Mouse (Mus musculus): ENCODE data around the gene Tlk2. TPM values are rescaled to one million over a fixed set of nuclear protein-coding genes. Genes with fewer than 3 reads are reported as not detected.

The Tlk2 gene
- polyA plus RNA-seq, 1 experiment, result 262 TPM

GRCm38 (mm10) chr11:105264506-105264905 is 85.9 kb downstream of the Tlk2 start:
- H3K4me3 ChIP-seq (ENCODE audit: insufficient read depth, low read depth, low read length), result no peak overlapping the region
- peaks cover 7% of the 10 kb centered on the region; the same call in 1 of the 2 replicates for H3K4me1 ChIP-seq (ENCODE audit: control insufficient read depth, insufficient read depth, low read length)
- TF ChIP-seq POLR2A (IDR thresholded peaks at IDR 0.05; ENCODE audit: insufficient read depth, low read depth, low read length) (no peak), CTCF (IDR thresholded peaks at IDR 0.05; ENCODE audit: insufficient read depth, low read depth, low read length) (no peak)
- H3K27ac ChIP-seq (ENCODE audit: insufficient read depth, low read depth, low read length), result no peak overlapping the region

- no peak for TF ChIP-seq POLR2A (IDR thresholded peaks at IDR 0.05; ENCODE audit: insufficient read depth, low read depth, low read length)
- no peak for TF ChIP-seq CTCF (IDR thresholded peaks at IDR 0.05; ENCODE audit: insufficient read depth, low read depth, low read length)
- Histone ChIP-seq H3K4me3 (ENCODE audit: insufficient read depth, low read depth, low read length) (no peak overlapping the region), H3K4me1 (ENCODE audit: control insufficient read depth, insufficient read depth, low read length) (peaks cover 7% of the 10 kb centered on the region; the same call in 1 of the 2 replicates), H3K27ac (ENCODE audit: insufficient read depth, low read depth, low read length) (no peak overlapping the region)
- WGBS, result 83% methylated on average over 3 of the region's 3 CpGs
These were observed 86.4 kb downstream of the Tlk2 start for GRCm38 (mm10) chr11:105264988-105265387.

- peaks cover 7% of the 10 kb centered on the region; the same call in 1 of the 2 replicates for H3K4me1 ChIP-seq (ENCODE audit: control insufficient read depth, insufficient read depth, low read length)
- no peak overlapping the region for H3K4me3 ChIP-seq (ENCODE audit: insufficient read depth, low read depth, low read length)
- no peak overlapping the region for H3K27ac ChIP-seq (ENCODE audit: insufficient read depth, low read depth, low read length)
- 14% methylated on average over 2 of the region's 2 CpGs for WGBS
- no peak for TF ChIP-seq POLR2A (IDR thresholded peaks at IDR 0.05; ENCODE audit: insufficient read depth, low read depth, low read length)
- TF ChIP-seq CTCF (IDR thresholded peaks at IDR 0.05; ENCODE audit: insufficient read depth, low read depth, low read length), result no peak
These were observed 91.5 kb downstream of the Tlk2 start for GRCm38 (mm10) chr11:105270155-105270554.

GRCm38 (mm10) chr11:105280456-105280855 is 101.8 kb downstream of the Tlk2 start:
- H3K4me3 ChIP-seq (ENCODE audit: insufficient read depth, low read depth, low read length), result no peak overlapping the region
- 88% methylated on average over 6 of the region's 6 CpGs for WGBS
- H3K4me1 ChIP-seq (ENCODE audit: control insufficient read depth, insufficient read depth, low read length), result no peaks in the 10 kb centered on the region
- H3K27ac ChIP-seq (ENCODE audit: insufficient read depth, low read depth, low read length), result no peak overlapping the region
- no peak for TF ChIP-seq POLR2A (IDR thresholded peaks at IDR 0.05; ENCODE audit: insufficient read depth, low read depth, low read length)
- no peak for TF ChIP-seq CTCF (IDR thresholded peaks at IDR 0.05; ENCODE audit: insufficient read depth, low read depth, low read length)

- WGBS, result 87% methylated on average over 7 of the region's 7 CpGs
- Histone ChIP-seq H3K4me1 (ENCODE audit: control insufficient read depth, insufficient read depth, low read length) (no peaks in the 10 kb centered on the region), H3K27ac (ENCODE audit: insufficient read depth, low read depth, low read length) (no peak overlapping the region), H3K4me3 (ENCODE audit: insufficient read depth, low read depth, low read length) (no peak overlapping the region)
- no peak for TF ChIP-seq POLR2A (IDR thresholded peaks at IDR 0.05; ENCODE audit: insufficient read depth, low read depth, low read length)
- no peak for TF ChIP-seq CTCF (IDR thresholded peaks at IDR 0.05; ENCODE audit: insufficient read depth, low read depth, low read length)
These were observed 102.7 kb downstream of the Tlk2 start for GRCm38 (mm10) chr11:105281291-105281690.

GRCm38 (mm10) chr11:105281763-105282459 is 103.3 kb downstream of the Tlk2 start:
- Histone ChIP-seq H3K27ac (ENCODE audit: insufficient read depth, low read depth, low read length) (no peak overlapping the region), H3K4me3 (ENCODE audit: insufficient read depth, low read depth, low read length) (no peak overlapping the region), H3K4me1 (ENCODE audit: control insufficient read depth, insufficient read depth, low read length) (no peaks in the 10 kb centered on the region)
- no peak for TF ChIP-seq CTCF (IDR thresholded peaks at IDR 0.05; ENCODE audit: insufficient read depth, low read depth, low read length)
- no peak for TF ChIP-seq POLR2A (IDR thresholded peaks at IDR 0.05; ENCODE audit: insufficient read depth, low read depth, low read length)
- WGBS, result 75% methylated on average over 12 of the region's 12 CpGs

- Histone ChIP-seq H3K4me1 (ENCODE audit: control insufficient read depth, insufficient read depth, low read length) (no peaks in the 10 kb centered on the region), H3K4me3 (ENCODE audit: insufficient read depth, low read depth, low read length) (no peak overlapping the region), H3K27ac (ENCODE audit: insufficient read depth, low read depth, low read length) (no peak overlapping the region)
- TF ChIP-seq POLR2A (IDR thresholded peaks at IDR 0.05; ENCODE audit: insufficient read depth, low read depth, low read length), result no peak
- TF ChIP-seq CTCF (IDR thresholded peaks at IDR 0.05; ENCODE audit: insufficient read depth, low read depth, low read length), result no peak
- 70% methylated on average over 2 of the region's 2 CpGs for WGBS
These were observed 103.9 kb downstream of the Tlk2 start for GRCm38 (mm10) chr11:105282460-105282859.

GRCm38 (mm10) chr11:105283016-105283415 is 104.4 kb downstream of the Tlk2 start:
- TF ChIP-seq POLR2A (IDR thresholded peaks at IDR 0.05; ENCODE audit: insufficient read depth, low read depth, low read length) (no peak), CTCF (IDR thresholded peaks at IDR 0.05; ENCODE audit: insufficient read depth, low read depth, low read length) (no peak)
- 94% methylated on average over 9 of the region's 9 CpGs for WGBS
- Histone ChIP-seq H3K4me3 (ENCODE audit: insufficient read depth, low read depth, low read length) (no peak overlapping the region), H3K4me1 (ENCODE audit: control insufficient read depth, insufficient read depth, low read length) (no peaks in the 10 kb centered on the region), H3K27ac (ENCODE audit: insufficient read depth, low read depth, low read length) (no peak overlapping the region)

GRCm38 (mm10) chr11:105285720-105286119 is 107.1 kb downstream of the Tlk2 start:
- Histone ChIP-seq H3K4me1 (ENCODE audit: control insufficient read depth, insufficient read depth, low read length) (no peaks in the 10 kb centered on the region), H3K27ac (ENCODE audit: insufficient read depth, low read depth, low read length) (no peak overlapping the region), H3K4me3 (ENCODE audit: insufficient read depth, low read depth, low read length) (no peak overlapping the region)
- no peak for TF ChIP-seq POLR2A (IDR thresholded peaks at IDR 0.05; ENCODE audit: insufficient read depth, low read depth, low read length)
- no peak for TF ChIP-seq CTCF (IDR thresholded peaks at IDR 0.05; ENCODE audit: insufficient read depth, low read depth, low read length)
- WGBS, result 60% methylated on average over 3 of the region's 3 CpGs

All from olfactory bulb, adult 2 months (tissue).